Mouse (Mus musculus) erythroid progenitor cell, adult 5-6 weeks (primary cell): ENCODE results near the gene Ltbp2. TPM values are rescaled to one million over a fixed set of nuclear protein-coding genes. Genes with fewer than 3 reads are reported as not detected.
A peak's percentile ranks its signal among the peaks of the same experiment; 100 is the strongest.

Source experiments
- ATAC-seq: replicated peaks from 2 replicates; pipeline ENCODE4 v1.8.0; 2016; ENCODE audit warnings: moderate number of reproducible peaks, mild to moderate bottlenecking, moderate TSS enrichment, inconsistent platforms; ENCODE audit not compliant: poor library complexity, low FRiP score, severe bottlenecking
- total RNA-seq, 2 experiments: library from RNA; stranded (forward) in 1 of 2; stranded (reverse) in 1 of 2; fragments of 150-400 nt in 1 of 2; fragments of 186-747, 209-891 nt in 1 of 2; gene quantifications; 2 replicates each; pipeline versions ENCODE4 v1.2.3 to v1.2.4; 2015 to 2017; ENCODE audit warnings: low replicate concordance in 2 of 2

Gene Ltbp2
- total RNA-seq, 2 experiments from 2014 or later: 1.3 to 3.3 TPM

GRCm38 (mm10) chr12:84811510-84811909 lies 64.8 kb downstream of the Ltbp2 start:
- ATAC-seq: no peak

DNA sequence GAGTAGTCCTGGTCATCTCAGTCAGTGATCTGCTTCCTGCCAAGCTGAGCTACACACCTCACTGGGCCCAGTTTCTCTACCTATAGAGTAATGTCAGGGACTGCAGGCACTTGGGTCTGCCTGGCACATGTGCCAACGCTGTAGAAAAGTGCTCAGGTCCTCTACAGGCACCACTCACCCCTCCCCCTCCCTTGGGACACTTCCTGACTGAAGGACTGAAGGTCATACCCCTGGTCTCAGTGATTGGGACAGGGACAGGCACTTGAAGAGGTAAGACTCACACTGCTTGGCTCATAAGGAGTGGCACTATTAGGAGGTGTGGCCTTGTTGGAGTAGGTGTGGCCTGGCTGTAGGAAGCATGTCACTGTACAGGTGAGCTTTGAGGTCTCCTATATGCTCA lies 65.5 kb downstream of the Ltbp2 start:
- ATAC-seq: no peak

DNA sequence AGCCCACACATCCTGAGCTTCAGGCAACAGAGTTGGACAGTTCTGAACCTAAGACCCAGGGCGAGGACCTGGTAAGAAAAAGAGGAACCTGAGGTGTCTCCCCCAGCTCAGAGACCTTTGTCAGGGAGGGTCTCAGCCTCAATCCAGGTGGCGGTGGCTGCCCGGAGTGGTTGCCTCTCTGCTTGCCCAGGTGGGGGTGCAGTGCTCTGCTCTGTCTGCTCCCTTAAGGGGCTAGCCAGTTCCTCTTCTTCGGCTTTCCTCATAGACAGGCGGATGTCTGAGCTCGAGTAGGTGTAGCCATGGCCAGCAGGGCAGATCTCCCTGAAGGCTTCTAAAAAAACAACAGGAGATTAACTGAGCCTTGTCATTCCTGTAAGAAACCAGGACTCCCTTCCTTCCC lies 67.3 kb downstream of the Ltbp2 start:
- no peak for ATAC-seq

DNA sequence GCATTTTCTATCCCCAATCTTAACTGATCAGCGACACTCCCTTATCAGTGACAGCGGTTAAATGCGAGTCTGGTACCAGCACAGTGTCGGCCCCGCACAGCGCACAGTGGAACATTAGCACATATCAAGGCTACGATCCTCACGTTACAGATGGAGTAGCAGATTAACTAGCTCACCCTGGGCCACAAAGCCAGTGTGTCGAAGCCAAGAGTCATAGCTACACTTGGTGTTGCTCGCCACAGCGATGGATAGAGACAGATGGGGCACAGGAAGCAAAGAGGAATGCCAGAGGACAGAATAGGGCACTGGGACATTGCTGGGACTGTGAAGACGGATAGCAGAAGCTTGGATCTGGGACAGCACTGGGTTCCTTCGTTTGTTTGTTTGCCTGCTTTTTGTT lies 69.0 kb downstream of the Ltbp2 start:
- ATAC-seq: no peak

DNA sequence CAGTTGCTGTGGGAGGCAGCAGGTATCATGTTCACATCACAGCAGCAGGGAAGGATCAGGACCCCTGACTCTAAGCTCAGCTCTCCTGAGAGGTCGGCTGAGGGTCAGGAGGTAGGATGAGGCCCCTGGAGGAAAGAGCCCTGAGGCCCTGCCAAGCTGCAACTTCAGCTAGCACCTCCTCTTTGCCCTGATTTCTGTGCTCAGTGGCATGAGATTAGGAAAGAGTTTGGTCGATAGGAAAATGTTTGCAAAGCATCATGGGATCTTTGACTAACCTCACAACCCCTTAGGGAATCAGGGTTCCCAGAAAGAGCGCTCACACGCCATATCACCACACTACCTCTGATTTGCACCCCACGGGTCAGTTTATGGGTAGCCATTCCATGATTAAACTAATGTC lies 69.6 kb downstream of the Ltbp2 start:
- ATAC-seq: no peak

GRCm38 (mm10) chr12:84806010-84806409 lies 70.3 kb downstream of the Ltbp2 start:
- ATAC-seq: no peak

- no peak for ATAC-seq
These were observed 71.0 kb downstream of the Ltbp2 start for GRCm38 (mm10) chr12:84805228-84805842.

DNA sequence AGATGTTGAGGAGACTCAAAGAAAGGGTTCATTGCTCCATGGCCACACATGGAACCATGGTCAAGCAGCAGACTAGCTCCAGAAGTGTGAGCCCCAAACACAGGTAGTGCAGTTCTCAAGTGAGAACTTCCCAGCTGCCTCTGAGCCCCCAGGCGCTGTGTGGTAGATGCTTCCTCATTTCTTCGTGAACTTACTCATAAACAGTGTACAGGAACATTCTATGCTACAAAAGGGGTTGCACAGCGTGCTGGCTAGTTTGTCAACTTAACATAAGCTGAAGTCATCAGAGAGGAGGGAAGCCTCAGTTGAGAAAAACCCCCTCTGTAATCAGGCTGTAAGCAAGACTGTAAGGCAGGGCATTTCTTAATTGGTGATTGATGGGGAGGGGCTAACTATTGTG lies 73.7 kb downstream of the Ltbp2 start:
- ATAC-seq: no peak

- no peak for ATAC-seq
These were observed 74.7 kb downstream of the Ltbp2 start for GRCm38 (mm10) chr12:84801532-84802110.

DNA sequence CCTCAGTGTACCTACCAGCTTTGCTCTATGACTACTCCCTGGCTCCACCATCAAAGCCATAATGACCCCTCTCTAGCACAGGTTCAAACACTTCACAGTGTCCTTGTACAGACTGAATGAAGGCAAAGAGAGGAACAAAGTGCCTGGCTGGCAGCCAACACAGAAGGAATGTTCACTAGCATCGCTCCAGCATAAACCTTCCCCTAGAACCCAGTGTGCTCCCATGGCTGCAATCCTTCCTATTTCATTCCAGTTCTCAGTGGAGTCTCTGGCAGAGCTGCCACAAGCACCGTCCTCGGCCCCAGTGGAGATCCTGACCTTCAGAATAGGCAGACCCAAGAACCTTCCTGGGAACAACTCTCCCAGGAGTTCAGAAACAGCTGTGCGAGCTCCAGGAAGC lies 75.9 kb downstream of the Ltbp2 start:
- ATAC-seq: no peak

DNA sequence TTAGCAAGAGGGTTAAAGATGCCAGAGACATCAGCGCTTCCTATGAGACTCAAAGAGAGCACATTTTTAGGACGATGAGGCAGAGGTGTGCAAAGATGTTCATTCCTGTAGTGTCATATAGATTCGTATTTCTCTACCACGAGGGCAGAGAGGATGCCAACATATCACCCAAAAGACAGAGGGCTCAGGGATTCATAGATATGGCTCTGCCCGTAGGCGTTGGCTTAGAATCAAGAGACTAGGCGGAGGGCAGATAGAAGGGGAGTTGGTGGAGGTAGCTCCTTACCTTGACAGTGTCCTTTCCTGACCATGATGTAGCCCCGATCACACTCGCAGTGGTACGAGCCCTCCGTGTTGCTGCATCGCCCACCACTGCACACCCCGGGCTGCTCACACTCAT lies 77.2 kb downstream of the Ltbp2 start:
- ATAC-seq: peak; percentile 88

DNA sequence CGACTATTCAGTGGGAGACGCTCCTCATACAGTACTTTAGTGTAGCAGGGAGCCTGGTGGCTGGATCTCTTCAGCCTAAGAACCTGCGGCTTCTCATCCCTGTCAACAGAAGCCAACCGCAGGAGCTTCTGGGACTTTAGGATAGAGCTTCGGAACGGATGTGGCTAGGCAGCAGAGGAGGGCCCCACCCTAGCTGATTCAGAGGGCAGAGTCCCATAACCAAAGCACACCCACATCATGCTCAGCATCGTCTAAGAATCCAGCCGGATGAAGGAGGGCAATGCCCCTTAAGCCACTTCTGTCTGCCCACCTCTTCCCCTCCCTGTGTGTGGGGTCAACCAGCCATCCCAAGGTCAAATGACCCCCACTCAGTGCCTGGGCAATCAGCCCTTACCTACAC lies 81.7 kb downstream of the Ltbp2 start:
- no peak for ATAC-seq

DNA sequence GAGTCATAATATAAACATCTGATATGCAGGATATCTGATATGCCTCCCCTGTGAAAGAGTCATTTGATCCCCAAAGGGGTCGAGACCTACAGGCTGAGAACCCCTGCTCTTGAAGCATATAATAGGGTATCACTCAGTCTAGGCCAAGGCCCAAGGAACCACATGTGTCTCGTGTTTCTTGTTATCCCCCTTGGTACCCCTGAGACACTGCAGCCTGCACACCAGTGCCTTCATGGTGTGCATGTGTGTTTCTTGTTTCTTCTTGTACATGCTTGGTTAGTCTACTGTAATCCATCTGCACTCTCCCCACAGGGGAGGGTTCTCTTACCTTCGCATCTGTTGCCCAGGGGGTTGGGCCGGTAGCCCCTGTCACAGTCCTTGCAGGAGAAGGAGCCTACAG lies 83.7 kb downstream of the Ltbp2 start:
- no peak for ATAC-seq

DNA sequence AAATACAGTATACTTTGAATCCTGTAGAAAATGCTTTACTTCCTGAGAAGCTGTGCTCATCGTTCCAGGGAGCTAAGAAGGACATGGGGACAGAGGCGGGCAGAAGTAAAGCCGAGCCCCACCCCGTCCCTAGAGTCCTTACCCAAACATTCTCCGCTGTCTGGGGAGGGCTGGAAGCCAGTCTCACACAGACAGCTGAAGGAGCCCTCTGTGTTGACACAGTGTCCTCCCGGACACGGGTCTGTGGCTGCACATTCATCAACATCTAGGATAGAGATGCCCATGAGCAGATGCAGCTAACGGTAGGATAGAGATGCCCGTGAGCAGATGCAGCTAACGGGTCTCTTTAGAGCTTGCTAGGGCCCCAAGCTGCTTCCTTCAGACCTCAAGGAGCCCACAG lies 85.5 kb downstream of the Ltbp2 start:
- no peak for ATAC-seq

DNA sequence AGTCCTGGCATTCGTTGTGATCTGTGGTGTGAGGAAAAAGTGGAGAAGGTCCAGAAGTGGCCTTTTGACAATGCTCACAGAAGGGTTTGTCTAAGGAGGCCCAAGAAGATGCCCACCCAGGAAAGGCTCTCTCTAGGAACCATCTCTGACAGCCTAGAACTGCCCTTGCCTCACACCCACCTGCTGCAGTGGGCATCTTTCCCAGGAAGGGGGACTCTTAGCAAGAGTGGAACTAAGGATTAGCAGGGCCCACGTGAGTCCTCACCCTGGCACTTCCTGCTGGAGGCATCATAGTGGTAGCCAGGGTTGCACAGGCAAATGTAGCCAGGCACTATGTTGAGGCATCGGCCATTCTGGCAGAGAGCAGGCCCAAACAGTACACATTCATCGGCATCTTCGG lies 90.2 kb downstream of the Ltbp2 start:
- no peak for ATAC-seq

- peak; percentile 87 for ATAC-seq
These were observed 91.5 kb downstream of the Ltbp2 start for GRCm38 (mm10) chr12:84784604-84785381.

- ATAC-seq: no peak
These were observed 100.1 kb downstream of the Ltbp2 start for GRCm38 (mm10) chr12:84776229-84776628.

GRCm38 (mm10) chr12:84774376-84774775 lies 102.0 kb downstream of the Ltbp2 start:
- peak; percentile 56 for ATAC-seq

- peak; percentile 54 for ATAC-seq
These were observed 102.9 kb downstream of the Ltbp2 start for GRCm38 (mm10) chr12:84773476-84773875.

GRCm38 (mm10) chr12:84772726-84773441 lies 103.4 kb downstream of the Ltbp2 start, which contains the start of the genes Npc2 and Isca2:
Gene Npc2 (minus strand): TSS chr12:84773152.
Gene Isca2 (plus strand): TSS chr12:84773251.
- ATAC-seq: peak; percentile 90
